Mouse (Mus musculus) ES-E14 (cell line): ENCODE results near the gene Prss57.

Experiments used
- HCFC1 ChIP-seq: IDR thresholded peaks from 2 replicates; pipeline ENCODE4 v1.6.1; 2012; ENCODE audit warnings: low read length, inconsistent platforms, borderline replicate concordance; ENCODE audit not compliant: insufficient read depth
- MAFK ChIP-seq: IDR thresholded peaks from 2 replicates; pipeline ENCODE4 v1.6.1; 2014; ENCODE audit warnings: mild to moderate bottlenecking, low read depth, low read length, inconsistent platforms; ENCODE audit not compliant: insufficient read depth
- ZC3H11A ChIP-seq: IDR thresholded peaks from 2 replicates; pipeline ENCODE4 v1.6.1; 2012; ENCODE audit warnings: low read depth, mild to moderate bottlenecking, inconsistent platforms, low read length, borderline replicate concordance

GRCm38 (mm10) chr10:79767372-79768244, 23.2 kb downstream of the Prss57 start:
- TF ChIP-seq HCFC1 (no peak), ZC3H11A (no peak), MAFK (no peak)
